Comparison of ENCODE assay signal across 13 mouse cellular contexts in the genomic region with DNA sequence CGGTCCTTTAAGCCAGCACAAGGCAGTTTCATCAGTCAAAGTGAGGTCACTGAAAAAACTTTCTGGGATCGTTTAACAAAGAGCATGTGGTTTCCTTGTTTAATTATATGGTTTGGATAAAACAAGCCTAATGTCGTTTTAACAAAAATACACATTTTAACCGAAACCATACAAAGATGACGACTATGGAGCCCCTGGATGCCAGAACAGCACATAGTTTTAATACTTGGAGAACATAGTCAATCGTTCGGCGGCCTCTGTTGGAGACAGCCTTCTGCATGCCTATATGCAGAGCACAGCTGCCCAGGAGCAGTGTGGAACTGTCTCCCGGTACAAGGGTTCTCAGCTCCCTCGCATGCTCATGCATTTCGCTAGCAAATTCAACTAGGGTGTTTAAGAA.
"Had no signal": no experiment of that assay in that cellular context is flagged by ENCODE, and none has a peak within 500 bp of the region (broad histone marks: within the 10 kb centered on the region; RNA-seq: fewer than 3 reads in every experiment).

No protein-coding gene starts in this region.

- H3K36me3 ChIP-seq: intestine, embryonic 15.5 days; neural tube, embryonic 15.5 days had no signal

- H3K9ac ChIP-seq: intestine, embryonic 15.5 days; liver, embryonic 14.5 days; neural tube, embryonic 15.5 days had no signal

- H3K9me3 ChIP-seq: intestine, embryonic 15.5 days; midbrain, embryonic 10.5 days; neural tube, embryonic 15.5 days had no signal

- H3K27ac ChIP-seq: intestine, embryonic 15.5 days; liver, embryonic 14.5 days; neural tube, embryonic 15.5 days had no signal

- H3K27me3 ChIP-seq: intestine, embryonic 15.5 days; neural tube, embryonic 15.5 days had no signal

- H3K4me3 ChIP-seq: intestine, embryonic 15.5 days; midbrain, embryonic 10.5 days; neural tube, embryonic 15.5 days had no signal

- DNase-seq: kidney, adult 18-20 months; kidney, postnatal 14 days; lung, adult 18-20 months; lung, postnatal 4 days; right cerebral cortex, adult 18-20 months; right cerebral cortex, postnatal 25 days; thymus, adult 2 months; thymus, postnatal 25 days had no signal

- ATAC-seq: intestine, embryonic 15.5 days; lung, postnatal 0 days had no signal

- H3K4me2 ChIP-seq: intestine, embryonic 15.5 days; neural tube, embryonic 15.5 days had no signal
